Mouse (Mus musculus): ENCODE measurements around the gene Zfp821. TPM values are rescaled to one million over a fixed set of nuclear protein-coding genes. Genes with fewer than 3 reads are reported as not detected.

Gene Zfp821
- total and polyA plus RNA-seq, 2 experiments from 2014 or later: 58.7 to 68.2 TPM

DNA sequence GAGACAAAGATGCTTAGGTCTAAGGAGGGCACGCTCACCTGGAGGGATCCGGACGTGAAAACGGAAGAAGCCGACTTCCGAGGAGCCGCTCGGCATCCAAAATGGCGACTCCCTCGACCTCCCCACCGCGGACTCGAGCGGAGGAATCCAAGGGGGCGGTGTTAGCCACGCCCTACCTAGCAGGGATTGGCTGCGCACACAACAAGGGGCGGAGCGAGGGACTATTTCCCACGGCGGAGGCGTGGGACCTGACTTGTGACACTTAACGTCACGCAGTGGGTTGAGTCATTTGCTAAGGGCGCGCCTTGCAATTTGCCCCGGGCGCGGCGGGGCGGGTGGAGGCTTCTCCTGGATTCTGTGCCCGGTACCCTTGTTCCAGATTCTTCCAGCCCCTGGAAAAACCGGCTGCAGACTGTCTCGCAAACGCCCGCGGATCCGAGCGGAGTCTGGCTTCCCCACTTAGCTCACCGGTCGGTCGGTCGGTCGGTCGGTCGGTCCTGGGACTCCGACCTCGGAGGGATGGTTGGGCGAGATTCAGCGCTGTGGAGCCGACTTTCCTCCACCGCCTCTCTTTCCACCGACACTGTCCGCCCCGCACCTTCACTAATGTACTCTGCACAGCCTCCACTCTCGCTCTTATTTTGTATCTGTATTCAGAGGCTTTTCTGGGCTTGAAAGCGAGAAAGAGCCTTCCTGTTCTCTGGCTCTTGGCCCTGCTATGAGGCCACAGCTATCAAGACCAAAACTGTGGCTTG lies 12.0 kb upstream of the Zfp821 start, which contains the start of gene Ist1:
Gene Ist1 (minus strand): TSS at position 115 of the 755 bp plus-strand sequence.
- peak; percentile 100 for DNase-seq (ENCODE audit: low spot score)
- TF ChIP-seq CTCF (IDR thresholded peaks at IDR 0.05): no peak
- WGBS: under 1% methylated on average over 57 of the region's 57 CpGs

DNA sequence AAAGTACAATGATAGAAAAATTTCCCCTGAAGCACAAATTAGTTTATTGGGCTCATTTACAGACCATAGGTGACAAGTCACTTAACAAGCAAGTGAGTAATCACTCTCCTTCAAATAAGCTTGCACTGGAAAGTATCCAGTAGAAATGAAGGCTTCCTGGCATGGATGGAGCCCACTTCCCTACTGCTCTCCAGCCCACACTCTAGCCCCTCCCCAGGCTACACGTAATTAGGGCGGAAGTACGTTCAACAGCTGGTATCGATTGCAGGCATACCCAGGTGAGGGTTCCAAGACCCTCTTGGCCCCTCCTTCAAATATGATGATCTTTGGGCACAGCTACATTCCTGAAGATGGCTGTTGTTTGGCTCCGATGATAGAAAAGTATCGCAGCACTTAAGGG lies 11.2 kb upstream of the Zfp821 start:
- Histone ChIP-seq H3K4me1 (ENCODE audit: insufficient read depth, low read length) (peaks cover 19% of the 10 kb centered on the region), H3K9ac (replicated peaks; ENCODE audit: low read length, poor library complexity, severe bottlenecking) (no peak overlapping the region), H3K4me2 (ENCODE audit: low read depth, low read length, poor library complexity, severe bottlenecking) (peak overlapping the region; percentile 64), H3K9me3 (ENCODE audit: low read length) (no peaks in the 10 kb centered on the region), H3K4me3 (ENCODE audit: low read depth, low read length) (peak overlapping the region; percentile 88; the same call in 1 of the 2 replicates), H3K27me3 (ENCODE audit: insufficient read depth, low read length) (no peaks in the 10 kb centered on the region), H3K36me3 (ENCODE audit: insufficient read depth, low read length) (no peaks in the 10 kb centered on the region), H3K27ac (ENCODE audit: low read depth, low read length) (no peak overlapping the region)
- 68% methylated on average over 6 of the region's 6 CpGs for WGBS
- DNase-seq (ENCODE audit: low spot score): no peak
- no peak for TF ChIP-seq CTCF (IDR thresholded peaks at IDR 0.05)
- no peak for ATAC-seq (ENCODE audit: low FRiP score)

More for the DNA sequence above, 12.0 kb upstream of the Zfp821 start, which contains the start of gene Ist1:
- Histone ChIP-seq H3K4me1 (ENCODE audit: insufficient read depth, low read length) (peaks cover 19% of the 10 kb centered on the region), H3K4me2 (ENCODE audit: low read depth, low read length, poor library complexity, severe bottlenecking) (peak within 1 kb of the TSS; percentile 64), H3K27me3 (ENCODE audit: insufficient read depth, low read length) (no peaks in the 10 kb centered on the region), H3K9me3 (ENCODE audit: low read length) (no peaks in the 10 kb centered on the region), H3K36me3 (ENCODE audit: insufficient read depth, low read length) (no peaks in the 10 kb centered on the region), H3K4me3 (ENCODE audit: low read depth, low read length) (peak within 1 kb of the TSS; percentile 88), H3K9ac (replicated peaks; ENCODE audit: low read length, poor library complexity, severe bottlenecking) (peak within 1 kb of the TSS; percentile 93), H3K27ac (ENCODE audit: low read depth, low read length) (peak within 1 kb of the TSS; percentile 81)
- ATAC-seq (ENCODE audit: low FRiP score): peak; percentile 99

DNA sequence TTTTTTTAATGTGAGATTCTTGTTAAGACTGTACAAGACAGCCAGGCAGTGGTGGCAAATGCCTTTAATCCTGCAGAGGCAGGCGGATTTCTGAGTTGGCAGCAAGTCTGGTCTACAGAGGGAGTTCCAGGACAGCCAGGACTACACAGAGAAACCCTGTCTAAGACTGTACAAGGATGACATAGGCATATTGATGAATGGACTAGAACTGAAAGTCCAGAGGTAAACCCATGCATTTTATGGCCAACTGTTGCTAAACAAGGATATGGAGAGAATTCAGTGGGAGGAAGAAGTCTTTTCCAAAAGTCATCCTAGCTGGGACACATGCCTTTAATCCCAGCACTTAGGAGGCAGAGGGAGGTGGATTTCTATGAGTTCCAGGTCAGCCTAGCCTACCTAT lies 7.6 kb upstream of the Zfp821 start:
- 73% methylated on average over 1 of the region's 1 CpGs for WGBS
- Histone ChIP-seq H3K9ac (replicated peaks; ENCODE audit: low read length, poor library complexity, severe bottlenecking) (no peak overlapping the region), H3K36me3 (ENCODE audit: insufficient read depth, low read length) (no peaks in the 10 kb centered on the region), H3K27me3 (ENCODE audit: insufficient read depth, low read length) (0 out of 2 replicates have a peak, but pooled peaks cover 2% of the 10 kb centered on the region), H3K9me3 (ENCODE audit: low read length) (no peaks in the 10 kb centered on the region), H3K4me3 (ENCODE audit: low read depth, low read length) (no peak overlapping the region), H3K27ac (ENCODE audit: low read depth, low read length) (no peak overlapping the region), H3K4me1 (ENCODE audit: insufficient read depth, low read length) (peaks cover 6% of the 10 kb centered on the region), H3K4me2 (ENCODE audit: low read depth, low read length, poor library complexity, severe bottlenecking) (no peak overlapping the region)
- DNase-seq (ENCODE audit: low spot score): no peak
- no peak for ATAC-seq (ENCODE audit: low FRiP score)
- TF ChIP-seq CTCF (IDR thresholded peaks at IDR 0.05): no peak

DNA sequence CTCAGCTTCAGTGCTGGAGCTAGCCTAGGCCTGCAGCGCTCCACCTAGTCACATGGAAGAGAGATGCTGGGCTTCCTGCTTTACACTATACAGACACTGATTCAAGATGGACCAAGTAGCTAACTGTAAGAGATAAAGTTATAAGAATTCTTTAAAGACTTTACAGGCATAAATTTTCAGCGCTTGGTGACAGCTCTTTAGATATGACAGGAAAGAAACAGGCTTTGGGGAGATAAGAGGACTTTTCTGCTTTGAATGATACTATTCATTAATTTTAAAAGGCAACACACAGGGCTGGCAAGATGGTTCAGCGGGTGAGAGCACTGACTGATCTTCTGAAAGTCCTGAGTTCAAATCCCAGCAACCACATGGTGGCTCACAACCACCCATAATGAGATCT lies 6.9 kb upstream of the Zfp821 start:
- TF ChIP-seq CTCF (IDR thresholded peaks at IDR 0.05): no peak
- WGBS: 84% methylated on average over 3 of the region's 3 CpGs
- H3K36me3 ChIP-seq (ENCODE audit: insufficient read depth, low read length): no peaks in the 10 kb centered on the region
- no peaks in the 10 kb centered on the region for H3K9me3 ChIP-seq (ENCODE audit: low read length)
- DNase-seq (ENCODE audit: low spot score) (no peak), ATAC-seq (ENCODE audit: low FRiP score) (no peak)
- H3K27ac ChIP-seq (ENCODE audit: low read depth, low read length): no peak overlapping the region
- peaks cover 6% of the 10 kb centered on the region for H3K4me1 ChIP-seq (ENCODE audit: insufficient read depth, low read length)
- H3K27me3 ChIP-seq (ENCODE audit: insufficient read depth, low read length): 0 out of 2 replicates have a peak, but pooled peaks cover 2% of the 10 kb centered on the region
- H3K4me2 ChIP-seq (ENCODE audit: low read depth, low read length, poor library complexity, severe bottlenecking): no peak overlapping the region
- H3K9ac ChIP-seq (replicated peaks; ENCODE audit: low read length, poor library complexity, severe bottlenecking): no peak overlapping the region
- H3K4me3 ChIP-seq (ENCODE audit: low read depth, low read length): no peak overlapping the region

DNA sequence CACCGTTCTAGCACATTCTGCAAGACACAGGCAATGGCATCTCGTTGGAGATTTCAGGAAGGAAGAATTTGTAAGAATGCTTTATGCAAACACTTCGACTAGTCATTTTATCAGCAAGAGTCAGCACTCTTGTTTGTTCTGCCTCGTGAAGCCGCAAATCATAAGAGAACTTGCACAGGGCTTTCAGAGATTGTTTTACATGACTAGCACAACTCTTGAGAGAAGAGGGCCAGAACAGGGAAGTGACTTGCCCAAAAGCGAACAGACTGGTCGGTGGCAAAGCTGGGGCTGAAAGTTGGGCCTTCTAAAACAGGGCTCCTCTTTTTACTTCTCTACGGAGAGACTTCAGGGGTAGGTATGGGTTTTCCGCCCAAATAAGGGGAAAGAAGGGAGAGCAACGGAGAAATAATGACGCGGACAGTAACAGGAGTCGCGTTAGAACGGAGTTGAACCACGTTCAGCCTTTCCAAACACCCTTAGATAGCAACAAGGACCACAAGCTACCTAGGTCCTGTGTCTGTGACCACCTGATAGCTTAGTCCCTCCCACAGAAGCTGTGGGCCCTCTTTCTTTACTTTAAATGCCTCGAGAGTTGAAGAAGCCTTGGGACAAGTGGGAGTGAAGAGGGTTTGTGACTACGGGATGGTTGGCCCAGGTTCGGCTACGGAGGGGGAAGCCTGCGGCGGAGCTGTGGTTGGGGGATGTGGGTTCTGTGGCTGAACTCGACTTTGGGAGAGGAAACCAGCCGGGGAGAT lies 604 bp upstream of the Zfp821 start:
- H3K9ac ChIP-seq (replicated peaks; ENCODE audit: low read length, poor library complexity, severe bottlenecking): peak overlapping the region; percentile 92
- H3K36me3 ChIP-seq (ENCODE audit: insufficient read depth, low read length): peaks cover 16% of the 10 kb centered on the region
- no peaks in the 10 kb centered on the region for H3K4me1 ChIP-seq (ENCODE audit: insufficient read depth, low read length)
- peak overlapping the region; percentile 81 for H3K4me3 ChIP-seq (ENCODE audit: low read depth, low read length)
- no peak; the same call in 1 of the 2 replicates for ATAC-seq (ENCODE audit: low FRiP score)
- no peak for DNase-seq (ENCODE audit: low spot score)
- H3K4me2 ChIP-seq (ENCODE audit: low read depth, low read length, poor library complexity, severe bottlenecking): peak overlapping the region; percentile 78
- WGBS: 13% methylated on average over 24 of the region's 24 CpGs
- no peaks in the 10 kb centered on the region for H3K9me3 ChIP-seq (ENCODE audit: low read length)
- TF ChIP-seq CTCF (IDR thresholded peaks at IDR 0.05): no peak
- 0 out of 2 replicates have a peak, but pooled peaks cover 2% of the 10 kb centered on the region for H3K27me3 ChIP-seq (ENCODE audit: insufficient read depth, low read length)
- no peak overlapping the region for H3K27ac ChIP-seq (ENCODE audit: low read depth, low read length)

All from midbrain, postnatal 0 days (tissue).